Mouse (Mus musculus): ENCODE results near the gene Gm10638.

- TF ChIP-seq CTCF (IDR thresholded peaks at IDR 0.05; ENCODE audit: control insufficient read depth, insufficient read depth, low read length): no peak
- no peak for TF ChIP-seq POLR2A (IDR thresholded peaks at IDR 0.05; ENCODE audit: borderline replicate concordance, control insufficient read depth, low read depth, low read length)
These were observed 11.6 kb downstream of the Gm10638 start for GRCm38 (mm10) chr8:86756948-86757733.

Data from bone marrow, adult 2 months (tissue).